Mouse (Mus musculus) MEL (cell line): ENCODE results near the gene Acaa1b. TPM values are rescaled to one million over a fixed set of nuclear protein-coding genes. Genes with fewer than 3 reads are reported as not detected.

Source experiments
- DNase-seq: peaks from one replicate; pipeline ENCODE4 v3.0.0; 2011; ENCODE audit warnings: low read depth, low spot score
- H3K27ac ChIP-seq: 2 replicates; pipeline ENCODE4 v1.5.1; 2012; ENCODE audit warnings: low read depth, mild to moderate bottlenecking, control low read depth, low read length, moderate library complexity; ENCODE audit not compliant: control insufficient read depth
- H3K27me3 ChIP-seq, 2 experiments: fragments of 150-350 bp in 1 of 2; sonication (generic) in 1 of 2; 2 replicates each; pipeline ENCODE4 v1.6.1; 2012; ENCODE audit warnings: low read length in 2 of 2, mild to moderate bottlenecking in 2 of 2, improper control_type of control experiment in 1 of 2, moderate library complexity in 1 of 2; ENCODE audit not compliant: insufficient read depth in 2 of 2, control insufficient read depth in 1 of 2
- H3K36me3 ChIP-seq, 2 experiments: 2 replicates each; pipeline ENCODE4 v1.6.1; 2012 to 2014; ENCODE audit warnings: low read length in 2 of 2, improper control_type of control experiment in 1 of 2, inconsistent platforms in 1 of 2, mild to moderate bottlenecking in 1 of 2; ENCODE audit not compliant: insufficient read depth in 2 of 2, control insufficient read depth in 1 of 2
- H3K4me1 ChIP-seq, 2 experiments: fragments of 150-350 bp in 1 of 2; sonication (generic) in 1 of 2; 2 replicates each; pipeline ENCODE4 v1.6.1; 2012; ENCODE audit warnings: low read length in 2 of 2, improper control_type of control experiment in 1 of 2, mild to moderate bottlenecking in 1 of 2; ENCODE audit not compliant: insufficient read depth in 2 of 2, control insufficient read depth in 1 of 2
- H3K4me3 ChIP-seq, 2 experiments: fragments of 150-350 bp in 1 of 2; sonication (generic) in 1 of 2; 2 replicates each; pipeline ENCODE4 v1.5.1; 2012; ENCODE audit warnings: low read depth in 2 of 2, low read length in 2 of 2, mild to moderate bottlenecking in 2 of 2, moderate library complexity in 2 of 2, control low read depth in 1 of 2, improper control_type of control experiment in 1 of 2; ENCODE audit not compliant: control insufficient read depth in 1 of 2, insufficient read depth in 1 of 2
- H3K79me2 ChIP-seq: 2 replicates; pipeline ENCODE4 v1.6.1; 2012; ENCODE audit warnings: mild to moderate bottlenecking, low read length, moderate library complexity; ENCODE audit not compliant: control insufficient read depth, poor library complexity, insufficient read depth
- H3K9ac ChIP-seq: 2 replicates; pipeline ENCODE4 v1.6.1; 2012; ENCODE audit warnings: low read depth, mild to moderate bottlenecking, control low read depth, low read length, moderate library complexity; ENCODE audit not compliant: control insufficient read depth, poor library complexity, severe bottlenecking
- H3K9me3 ChIP-seq: fragments of 150-350 bp; sonication (generic); replicated peaks from 2 replicates; pipeline ENCODE4 v1.6.1; 2012; ENCODE audit warnings: mild to moderate bottlenecking, low read length, improper control_type of control experiment, moderate library complexity; ENCODE audit not compliant: insufficient read depth
- CTCF ChIP-seq, 3 experiments: IDR thresholded peaks in 2 of 3; conservative IDR thresholded peaks in 1 of 3; 2 replicates each; pipeline ENCODE4 v1.5.1; 2011 to 2012; ENCODE audit warnings: low read length in 3 of 3, low read depth in 2 of 3, mild to moderate bottlenecking in 2 of 3, improper control_type of control experiment in 1 of 3, inconsistent platforms in 1 of 3, mixed read lengths in 1 of 3, moderate library complexity in 1 of 3; ENCODE audit not compliant: control insufficient read depth in 1 of 3, insufficient read depth in 1 of 3, poor library complexity in 1 of 3, severe bottlenecking in 1 of 3
- E2F4 ChIP-seq: IDR thresholded peaks from 2 replicates; pipeline ENCODE4 v1.6.1; 2011; ENCODE audit warnings: low read depth, low read length, improper control_type of control experiment, borderline replicate concordance
- ETS1 ChIP-seq: IDR thresholded peaks from 2 replicates; pipeline ENCODE4 v1.6.1; 2012; ENCODE audit warnings: low read depth, mild to moderate bottlenecking, inconsistent platforms, low read length, improper control_type of control experiment, moderate library complexity
- GATA1 ChIP-seq: IDR thresholded peaks from 2 replicates; pipeline ENCODE4 v1.6.1; 2011; ENCODE audit warnings: low read depth, low read length, improper control_type of control experiment
- HCFC1 ChIP-seq: IDR thresholded peaks from 2 replicates; pipeline ENCODE4 v1.6.1; 2012; ENCODE audit warnings: low read depth, mild to moderate bottlenecking, inconsistent platforms, low read length, improper control_type of control experiment, moderate library complexity
- JUND ChIP-seq: IDR thresholded peaks from 2 replicates; pipeline ENCODE4 v1.6.1; 2011; ENCODE audit warnings: low read depth, mild to moderate bottlenecking, improper control_type of control experiment, low read length
- MAFK ChIP-seq: IDR thresholded peaks from 2 replicates; pipeline ENCODE4 v1.6.1; 2011; ENCODE audit warnings: low read depth, mild to moderate bottlenecking, low read length, improper control_type of control experiment, borderline replicate concordance
- MYC ChIP-seq: IDR thresholded peaks from 2 replicates; pipeline ENCODE4 v1.6.1; 2011; ENCODE audit warnings: low read depth, mild to moderate bottlenecking, low read length, improper control_type of control experiment, moderate library complexity
- POLR2AphosphoS5 ChIP-seq: IDR thresholded peaks from 2 replicates; pipeline ENCODE4 v1.6.1; 2012; ENCODE audit warnings: low read depth, borderline replicate concordance, mild to moderate bottlenecking, inconsistent platforms, low read length, moderate library complexity, mixed read lengths
- RAD21 ChIP-seq: IDR thresholded peaks from 2 replicates; pipeline ENCODE4 v1.6.1; 2011; ENCODE audit warnings: mild to moderate bottlenecking, low read depth, low read length, improper control_type of control experiment
- SMC3 ChIP-seq: IDR thresholded peaks from 2 replicates; pipeline ENCODE4 v1.6.1; 2011; ENCODE audit warnings: low read depth, low read length, improper control_type of control experiment
- UBTF ChIP-seq: IDR thresholded peaks from 2 replicates; pipeline ENCODE4 v1.6.1; 2012; ENCODE audit warnings: low read depth, mild to moderate bottlenecking, inconsistent platforms, low read length, improper control_type of control experiment, moderate library complexity, borderline replicate concordance; ENCODE audit not compliant: insufficient read depth
- USF2 ChIP-seq, 2 experiments: IDR thresholded peaks; 2 replicates each; pipeline ENCODE4 v1.6.1; 2011 to 2012; ENCODE audit warnings: improper control_type of control experiment in 2 of 2, low read length in 2 of 2, borderline replicate concordance in 1 of 2, inconsistent platforms in 1 of 2, low read depth in 1 of 2, mild to moderate bottlenecking in 1 of 2; ENCODE audit not compliant: insufficient read depth in 1 of 2
- ZC3H11A ChIP-seq: IDR thresholded peaks from 2 replicates; pipeline ENCODE4 v1.6.1; 2012; ENCODE audit warnings: low read depth, mild to moderate bottlenecking, inconsistent platforms, low read length, improper control_type of control experiment
- ZNF384 ChIP-seq: IDR thresholded peaks from 2 replicates; pipeline ENCODE4 v1.6.1; 2012; ENCODE audit warnings: low read depth, mild to moderate bottlenecking, inconsistent platforms, low read length, improper control_type of control experiment
- polyA plus RNA-seq, 2 experiments: library from polyadenylated mRNA; stranded (reverse) in 1 of 2; unstranded in 1 of 2; fragments of >175 nt in 1 of 2; fragments of >200 nt in 1 of 2; gene quantifications; 2 replicates each; pipeline versions ENCODE4 v1.2.1 to v1.2.4; 2012; ENCODE audit warnings: low replicate concordance in 2 of 2, low read depth in 1 of 2; ENCODE audit not compliant: insufficient read length in 2 of 2, insufficient read depth in 1 of 2, missing spikeins in 1 of 2
- total RNA-seq: library from RNA; depleted of rRNA; stranded (reverse); fragments of 300-350 nt; gene quantifications from 2 replicates; pipeline ENCODE4 v1.2.3, GENCODE M21; 2012

The Acaa1b gene
- total and polyA plus RNA-seq, 3 experiments, result 1.3 to 1.9 TPM; not detected in 1

DNA sequence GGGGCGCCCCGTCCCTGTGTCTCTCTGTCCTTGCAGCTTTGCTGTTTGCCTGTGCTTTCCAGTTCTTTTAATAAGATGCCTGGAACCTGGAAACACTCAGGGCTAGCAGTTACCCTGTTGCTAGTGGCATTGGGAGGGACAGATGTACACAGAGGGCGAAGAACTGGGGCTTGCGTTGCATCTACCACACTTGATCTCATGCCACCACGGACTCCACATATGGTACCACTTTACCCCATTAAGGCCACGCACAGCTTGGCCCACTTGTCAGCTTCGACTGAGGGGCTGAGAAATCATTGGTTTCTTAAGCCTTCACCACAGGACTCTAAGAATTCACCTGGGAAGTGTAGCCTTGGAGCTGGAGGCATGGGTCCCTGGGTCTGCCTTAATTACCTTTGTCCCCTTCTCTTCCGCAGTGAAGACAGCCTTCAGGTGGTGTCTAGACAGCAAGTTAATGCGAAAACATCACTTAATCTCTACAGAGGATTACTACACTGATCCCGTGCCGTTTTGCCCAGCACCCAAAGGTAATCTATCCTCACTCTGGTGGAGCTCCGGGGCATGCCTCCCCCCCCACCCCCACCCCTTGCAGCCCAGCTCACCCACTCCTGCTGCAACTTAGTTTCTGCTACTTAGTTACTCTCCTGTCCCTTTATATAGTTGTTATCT, 47.1 kb downstream of the Acaa1b start:
- Histone ChIP-seq H3K4me3 (no peak overlapping the region), H3K36me3 (no peaks in the 10 kb centered on the region), H3K79me2 (no peaks in the 10 kb centered on the region), H3K4me1 (no peaks in the 10 kb centered on the region), H3K27ac (no peak overlapping the region), H3K9ac (no peak overlapping the region), H3K27me3 (0 out of 4 replicates have a peak, but pooled peaks cover 0 to 4% of the 10 kb centered on the region in 2 experiments), H3K9me3 (no peaks in the 10 kb centered on the region)
- TF ChIP-seq JUND (no peak), POLR2AphosphoS5 (no peak), ZNF384 (no peak), ETS1 (no peak)
- DNase-seq, result no peak

DNA sequence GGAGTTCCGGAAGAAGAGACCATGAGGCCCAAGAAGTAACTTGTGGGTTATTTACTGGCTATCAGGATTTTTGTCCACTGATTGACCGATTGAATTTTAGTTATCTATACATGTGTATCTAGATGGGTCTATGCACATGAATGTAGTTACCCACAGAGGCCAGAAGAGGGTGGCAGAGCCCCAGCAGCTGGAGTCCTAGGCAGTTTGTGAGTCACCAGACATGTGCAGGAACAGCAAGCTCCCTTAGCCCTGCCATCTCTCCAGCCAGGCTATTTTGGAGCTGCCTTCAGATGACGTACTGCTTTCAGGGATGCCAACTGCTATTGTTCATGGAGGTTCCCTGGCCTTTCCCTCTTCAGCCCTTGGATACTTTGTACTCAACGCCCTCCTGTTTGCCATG, 49.3 kb downstream of the Acaa1b start:
- H3K4me1 ChIP-seq, result no peaks in the 10 kb centered on the region
- peaks cover 0 to 4% of the 10 kb centered on the region in 2 experiments; a peak in 1 of 4 replicates for H3K27me3 ChIP-seq
- H3K36me3 ChIP-seq, result no peaks in the 10 kb centered on the region
- peak; percentile 74 for DNase-seq
- H3K9me3 ChIP-seq, result no peaks in the 10 kb centered on the region
- no peaks in the 10 kb centered on the region for H3K79me2 ChIP-seq
- no peak overlapping the region for H3K27ac ChIP-seq
- no peak for TF ChIP-seq HCFC1
- peak; percentile 74 for TF ChIP-seq ZC3H11A
- 0 out of 2 replicates have a peak, but pooled peaks have one; percentile 34 for TF ChIP-seq MYC
- TF ChIP-seq UBTF, result no peak
- no peak for TF ChIP-seq POLR2AphosphoS5
- TF ChIP-seq SMC3, result peak; percentile 76
- TF ChIP-seq CTCF (IDR thresholded peaks at IDR 0.05 in 2 of 3, conservative IDR thresholded peaks at IDR 0.05 in 1 of 3; ENCODE audit: control insufficient read depth in 1 of 3, insufficient read depth in 1 of 3, low read depth in 2 of 3, low read length in 3 of 3, poor library complexity in 1 of 3, severe bottlenecking in 1 of 3), result peak; percentile 85 to 86 (median 85)
- 0 out of 2 replicates have a peak, but pooled peaks have one; percentile 3 for TF ChIP-seq GATA1
- TF ChIP-seq MAFK, result no peak
- peak; percentile 92 for TF ChIP-seq RAD21
- no peak for TF ChIP-seq E2F4
- no peak for TF ChIP-seq USF2 (IDR thresholded peaks at IDR 0.05; ENCODE audit: borderline replicate concordance in 1 of 2, insufficient read depth in 1 of 2, low read depth in 1 of 2, low read length in 2 of 2)
- no peak overlapping the region for H3K4me3 ChIP-seq
- no peak overlapping the region for H3K9ac ChIP-seq
